Mouse (Mus musculus) megakaryocyte, embryonic 14.5 days (primary cell): ENCODE results near the gene Sec1. TPM values are rescaled to one million over a fixed set of nuclear protein-coding genes. Genes with fewer than 3 reads are reported as not detected.

Source experiments
- H3K27me3 ChIP-seq: replicated peaks from 2 replicates; pipeline ENCODE3; 2012; ENCODE audit warnings: inconsistent platforms
- H3K36me3 ChIP-seq: replicated peaks from 2 replicates; pipeline ENCODE3; 2012; ENCODE audit warnings: low read length, inconsistent platforms, mixed read lengths
- H3K4me1 ChIP-seq: 2 replicates; pipeline ENCODE4 v1.6.1; 2012; ENCODE audit warnings: inconsistent platforms
- H3K4me3 ChIP-seq: replicated peaks from 2 replicates; pipeline ENCODE3; 2012; ENCODE audit warnings: moderate library complexity, mild to moderate bottlenecking, inconsistent platforms
- H3K9me3 ChIP-seq: 2 replicates; pipeline ENCODE4 v1.6.1; 2012; ENCODE audit warnings: inconsistent platforms
- FLI1 ChIP-seq: IDR thresholded peaks from 2 replicates; pipeline ENCODE4 v1.6.1; 2012; ENCODE audit warnings: low read length, inconsistent platforms, mixed read lengths
- GATA1 ChIP-seq: IDR thresholded peaks from 3 replicates; pipeline ENCODE4 v1.6.1; 2012; ENCODE audit warnings: mixed read lengths, low read length, inconsistent platforms, borderline replicate concordance
- polyA plus RNA-seq: library from polyadenylated mRNA; stranded (reverse); fragments of >175 nt; gene quantifications from 2 replicates; pipeline ENCODE4 v1.2.3, GENCODE M21; 2012; ENCODE audit warnings: low replicate concordance; ENCODE audit not compliant: insufficient read depth

Gene Sec1
- polyA plus RNA-seq, 1 experiment, result not detected

GRCm38 (mm10) chr7:45634946-45635681 lies 59.1 kb downstream of the Sec1 start:
- Histone ChIP-seq H3K4me3 (peak overlapping the region; percentile 21), H3K4me1 (peaks cover 18% of the 10 kb centered on the region), H3K27me3 (peaks cover 31% of the 10 kb centered on the region), H3K36me3 (no peaks in the 10 kb centered on the region), H3K9me3 (peaks cover 33% of the 10 kb centered on the region)
- no peak for TF ChIP-seq FLI1
- TF ChIP-seq GATA1, result no peak

DNA sequence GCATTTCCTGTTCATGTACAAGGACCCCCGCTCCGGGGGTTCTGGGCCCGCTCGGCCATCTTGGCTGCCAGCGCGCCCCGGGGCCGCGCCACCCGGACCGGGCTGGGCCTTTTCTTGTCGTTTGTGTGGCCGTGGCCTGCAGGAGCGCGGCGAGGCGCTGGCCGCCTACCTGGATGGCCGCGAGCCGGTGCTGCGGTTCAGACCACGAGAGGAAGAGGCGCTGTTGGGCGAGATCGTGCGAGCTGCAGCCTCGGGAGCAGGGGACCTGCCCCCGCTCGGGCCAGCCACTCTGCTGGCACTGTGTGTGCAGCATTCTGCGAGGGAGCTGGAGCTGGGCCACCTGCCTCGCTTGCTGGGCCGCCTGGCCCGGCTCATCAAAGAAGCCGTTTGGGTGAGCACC lies 61.7 kb downstream of the Sec1 start:
- Histone ChIP-seq H3K36me3 (no peaks in the 10 kb centered on the region), H3K4me1 (peaks cover 34% of the 10 kb centered on the region), H3K9me3 (peaks cover 35% of the 10 kb centered on the region), H3K4me3 (no peak overlapping the region), H3K27me3 (peaks cover 43% of the 10 kb centered on the region)
- TF ChIP-seq GATA1 (no peak), FLI1 (no peak)

- Histone ChIP-seq H3K4me3 (no peak overlapping the region), H3K36me3 (no peaks in the 10 kb centered on the region), H3K4me1 (peaks cover 39% of the 10 kb centered on the region), H3K27me3 (peaks cover 62% of the 10 kb centered on the region), H3K9me3 (peaks cover 27% of the 10 kb centered on the region)
- TF ChIP-seq FLI1 (no peak), GATA1 (no peak)
Measured at GRCm38 (mm10) chr7:45630064-45630907, 63.9 kb downstream of the Sec1 start.

- no peaks in the 10 kb centered on the region for H3K36me3 ChIP-seq
- H3K9me3 ChIP-seq, result peaks cover 31% of the 10 kb centered on the region
- H3K4me3 ChIP-seq, result peak overlapping the region; percentile 91
- H3K27me3 ChIP-seq, result peaks cover 78% of the 10 kb centered on the region
- peaks cover 33% of the 10 kb centered on the region for H3K4me1 ChIP-seq
- TF ChIP-seq FLI1, result no peak
- no peak for TF ChIP-seq GATA1
Measured at GRCm38 (mm10) chr7:45628364-45629294, 65.6 kb downstream of the Sec1 start.

Other genes starting within 250 kb of the Sec1 start
- 24,502 and 30,989 TPM in 2 replicates for gene Ftl1, start 234.5 kb downstream of the Sec1 start, polyA plus RNA-seq
- gene Bax, start 227.5 kb downstream of the Sec1 start, polyA plus RNA-seq, result 502 and 597 TPM in 2 replicates
- not detected in 2 replicates for gene Tulp2, start 212.5 kb downstream of the Sec1 start, polyA plus RNA-seq
- not detected in 2 replicates for gene Gm45808, start 207.6 kb downstream of the Sec1 start, polyA plus RNA-seq
- 0.23 and 0.70 TPM in 2 replicates for gene Dhdh, start 205.6 kb downstream of the Sec1 start, polyA plus RNA-seq
- gene Nucb1, start 184.0 kb downstream of the Sec1 start, polyA plus RNA-seq, result 504 and 892 TPM in 2 replicates
- 361 and 818 TPM in 2 replicates for gene Ppp1r15a, start 168.1 kb downstream of the Sec1 start, polyA plus RNA-seq
- 2.9 and 16.4 TPM in 2 replicates for gene Plekha4, start 168.1 kb downstream of the Sec1 start, polyA plus RNA-seq
- gene Hsd17b14, start 139.5 kb downstream of the Sec1 start, polyA plus RNA-seq, result 4.9 and 6.8 TPM in 2 replicates
- gene Bcat2, start 124.2 kb downstream of the Sec1 start, polyA plus RNA-seq, result 20.6 and 56.4 TPM in 2 replicates
- gene Fgf21, start 78.9 kb downstream of the Sec1 start, polyA plus RNA-seq, result not detected in 2 replicates
- 1.1 TPM in 1 of 2 replicates, not detected in the other for gene Fut1, start 77.1 kb downstream of the Sec1 start, polyA plus RNA-seq
- not detected in 2 replicates for gene Izumo1, start 72.6 kb downstream of the Sec1 start, polyA plus RNA-seq
- gene Rasip1, start 66.9 kb downstream of the Sec1 start, polyA plus RNA-seq, result 0.36 TPM in 1 of 2 replicates, not detected in the other
- not detected in 2 replicates for gene Mamstr, start 54.4 kb downstream of the Sec1 start, polyA plus RNA-seq
- gene Fut2, start 28.0 kb downstream of the Sec1 start, polyA plus RNA-seq, result not detected in 2 replicates
- not detected in 2 replicates for gene Ntn5, start 10.4 kb downstream of the Sec1 start, polyA plus RNA-seq
- 1.1 and 3.5 TPM in 2 replicates for gene Car11, start 5.4 kb upstream of the Sec1 start, polyA plus RNA-seq
- 23.4 and 41.9 TPM in 2 replicates for gene Dbp, start 10.7 kb upstream of the Sec1 start, polyA plus RNA-seq
- 10,199 and 14,647 TPM in 2 replicates for gene Rpl18, start 21.1 kb upstream of the Sec1 start, polyA plus RNA-seq
- 242 and 413 TPM in 2 replicates for gene Sphk2, start 23.6 kb upstream of the Sec1 start, polyA plus RNA-seq
- not detected in 2 replicates for gene Fam83e, start 26.8 kb upstream of the Sec1 start, polyA plus RNA-seq
- not detected in 2 replicates for gene Spaca4, start 31.4 kb upstream of the Sec1 start, polyA plus RNA-seq
- 0.67 and 0.79 TPM in 2 replicates for gene Lmtk3, start 89.3 kb upstream of the Sec1 start, polyA plus RNA-seq
- gene Sult2b1, start 90.3 kb upstream of the Sec1 start, polyA plus RNA-seq, result 1.00 TPM in 1 of 2 replicates, not detected in the other
- gene Cyth2, start 120.2 kb upstream of the Sec1 start, polyA plus RNA-seq, result 157 and 160 TPM in 2 replicates
- gene Kcnj14, start 130.4 kb upstream of the Sec1 start, polyA plus RNA-seq, result 0.08 and 0.82 TPM in 2 replicates
- gene Grwd1, start 136.5 kb upstream of the Sec1 start, polyA plus RNA-seq, result 6.0 and 20.5 TPM in 2 replicates
- 331 and 1,292 TPM in 2 replicates for gene Kdelr1, start 178.4 kb upstream of the Sec1 start, polyA plus RNA-seq
- 0.31 and 2.6 TPM in 2 replicates for gene Grin2d, start 184.0 kb upstream of the Sec1 start, polyA plus RNA-seq
- gene Syngr4, start 202.3 kb upstream of the Sec1 start, polyA plus RNA-seq, result 2.7 and 6.4 TPM in 2 replicates
- gene Tmem143, start 202.5 kb upstream of the Sec1 start, polyA plus RNA-seq, result 19.2 and 32.5 TPM in 2 replicates
- gene Emp3, start 227.0 kb upstream of the Sec1 start, polyA plus RNA-seq, result 176 and 453 TPM in 2 replicates
- gene Ccdc114, start 229.7 kb upstream of the Sec1 start, polyA plus RNA-seq, result 0.82 TPM in 1 of 2 replicates, not detected in the other